Mouse (Mus musculus): ENCODE measurements around the gene Tmem101. TPM values are rescaled to one million over a fixed set of nuclear protein-coding genes. Genes with fewer than 3 reads are reported as not detected.
"Not testable (repeated sequence)": the region's sequence is repeated elsewhere in the genome, so short reads cannot be mapped to it uniquely, and the experiment has no call there.

Gene Tmem101
- polyA plus RNA-seq, 1 experiment from 2014 or later, result 16.3 TPM

GRCm38 (mm10) chr11:102184646-102185495, 28.7 kb upstream of the Tmem101 start, which contains the start of gene Lsm12:
Lsm12 (minus strand) TSS chr11:102185296.
- under 1% methylated on average over 70 of the region's 70 CpGs for WGBS (ENCODE audit: insufficient replicate concordance)
- H3K4me1 ChIP-seq, result peaks cover 50% of the 10 kb centered on the region

GRCm38 (mm10) chr11:102184253-102184645, 28.0 kb upstream of the Tmem101 start:
- Histone ChIP-seq H3K27me3 (replicated peaks) (no peaks in the 10 kb centered on the region), H3K4me1 (peaks cover 46% of the 10 kb centered on the region), H3K36me3 (peaks cover 32% of the 10 kb centered on the region), H3K9ac (peak overlapping the region; percentile 96), H3K4me2 (peak overlapping the region; percentile 88), H3K9me3 (replicated peaks) (no peaks in the 10 kb centered on the region), H3K27ac (peak overlapping the region; percentile 94), H3K4me3 (peak overlapping the region; percentile 97)
- 6% methylated on average over 7 of the region's 7 CpGs for WGBS (ENCODE audit: insufficient replicate concordance)
- no peak; the same call in 1 of the 2 replicates for ATAC-seq

More at GRCm38 (mm10) chr11:102184646-102185495, 28.7 kb upstream of the Tmem101 start, which contains the start of gene Lsm12:
- Histone ChIP-seq H3K27ac (peak within 1 kb of the TSS; percentile 94), H3K36me3 (peaks cover 26% of the 10 kb centered on the region), H3K9me3 (replicated peaks) (no peaks in the 10 kb centered on the region), H3K27me3 (replicated peaks) (no peaks in the 10 kb centered on the region), H3K4me2 (peak within 1 kb of the TSS; percentile 88), H3K4me3 (peak within 1 kb of the TSS; percentile 97), H3K9ac (peak within 1 kb of the TSS; percentile 96)
- ATAC-seq, result peak; percentile 84

- no peak overlapping the region for H3K4me2 ChIP-seq
- peaks cover 68% of the 10 kb centered on the region for H3K36me3 ChIP-seq
- H3K4me1 ChIP-seq, result peaks cover 34% of the 10 kb centered on the region
- H3K9me3 ChIP-seq (replicated peaks), result no peaks in the 10 kb centered on the region
- no peak overlapping the region for H3K4me3 ChIP-seq
- no peak overlapping the region for H3K27ac ChIP-seq
- no peak overlapping the region for H3K9ac ChIP-seq
- no peak for ATAC-seq
- H3K27me3 ChIP-seq (replicated peaks), result no peaks in the 10 kb centered on the region
These were observed 23.6 kb upstream of the Tmem101 start for GRCm38 (mm10) chr11:102179836-102180235.

- 76% methylated on average over 5 of the region's 5 CpGs for WGBS (ENCODE audit: insufficient replicate concordance)
- Histone ChIP-seq H3K36me3 (peaks cover 90% of the 10 kb centered on the region), H3K27me3 (replicated peaks) (no peaks in the 10 kb centered on the region), H3K4me3 (no peak overlapping the region), H3K4me1 (peaks cover 27% of the 10 kb centered on the region), H3K9ac (no peak overlapping the region), H3K27ac (no peak overlapping the region), H3K4me2 (no peak overlapping the region), H3K9me3 (replicated peaks) (no peaks in the 10 kb centered on the region)
- ATAC-seq, result no peak
These were observed 12.5 kb upstream of the Tmem101 start for GRCm38 (mm10) chr11:102168689-102169088.

- Histone ChIP-seq H3K27me3 (replicated peaks) (no peaks in the 10 kb centered on the region), H3K9ac (no peak overlapping the region), H3K4me1 (peaks cover 27% of the 10 kb centered on the region), H3K36me3 (peaks cover 94% of the 10 kb centered on the region), H3K27ac (no peak overlapping the region), H3K9me3 (replicated peaks) (no peaks in the 10 kb centered on the region), H3K4me3 (no peak overlapping the region), H3K4me2 (no peak overlapping the region)
- WGBS (ENCODE audit: insufficient replicate concordance), result 88% methylated on average over 5 of the region's 5 CpGs
- ATAC-seq, result no peak
These were observed 11.3 kb upstream of the Tmem101 start for GRCm38 (mm10) chr11:102167539-102167938.

- WGBS (ENCODE audit: insufficient replicate concordance), result 70% methylated on average over 6 of the region's 6 CpGs
- no peaks in the 10 kb centered on the region for H3K27me3 ChIP-seq (replicated peaks)
- H3K4me2 ChIP-seq, result no peak overlapping the region
- no peak overlapping the region for H3K4me3 ChIP-seq
- peaks cover 96% of the 10 kb centered on the region for H3K36me3 ChIP-seq
- H3K27ac ChIP-seq, result no peak overlapping the region
- no peaks in the 10 kb centered on the region for H3K9me3 ChIP-seq (replicated peaks)
- H3K9ac ChIP-seq, result no peak overlapping the region
- no peak for ATAC-seq
- peaks cover 24% of the 10 kb centered on the region for H3K4me1 ChIP-seq
These were observed 9.9 kb upstream of the Tmem101 start for GRCm38 (mm10) chr11:102165971-102166722.

- H3K9me3 ChIP-seq (replicated peaks), result no peaks in the 10 kb centered on the region
- H3K4me3 ChIP-seq, result no peak overlapping the region
- H3K27ac ChIP-seq, result no peak overlapping the region
- peaks cover 44% of the 10 kb centered on the region for H3K36me3 ChIP-seq
- H3K4me2 ChIP-seq, result no peak overlapping the region
- peaks cover 12% of the 10 kb centered on the region for H3K4me1 ChIP-seq
- WGBS (ENCODE audit: insufficient replicate concordance), result 69% methylated on average over 5 of the region's 5 CpGs
- no peaks in the 10 kb centered on the region for H3K27me3 ChIP-seq (replicated peaks)
- no peak overlapping the region for H3K9ac ChIP-seq
- no peak for ATAC-seq
These were observed 3.6 kb upstream of the Tmem101 start for GRCm38 (mm10) chr11:102159781-102160180.

- ATAC-seq; H3K4me2 ChIP-seq; H3K27ac ChIP-seq; H3K4me3 ChIP-seq; H3K9ac ChIP-seq; H3K27me3 ChIP-seq (replicated peaks); H3K9me3 ChIP-seq (replicated peaks): not testable (repeated sequence)
- 62% methylated on average over 2 of the region's 2 CpGs for WGBS (ENCODE audit: insufficient replicate concordance)
- H3K4me1 ChIP-seq, result peaks cover 14% of the 10 kb centered on the region
- peaks cover 46% of the 10 kb centered on the region for H3K36me3 ChIP-seq
These were observed 1.8 kb upstream of the Tmem101 start for GRCm38 (mm10) chr11:102158024-102158423.

GRCm38 (mm10) chr11:102156786-102157089, 534 bp upstream of the Tmem101 start:
- Histone ChIP-seq H3K9ac (peak overlapping the region; percentile 82; the same call in 1 of the 2 replicates), H3K4me2 (peak overlapping the region; percentile 87), H3K4me3 (no peak overlapping the region), H3K4me1 (peaks cover 14% of the 10 kb centered on the region), H3K27ac (no peak overlapping the region), H3K27me3 (replicated peaks) (no peaks in the 10 kb centered on the region), H3K36me3 (peaks cover 46% of the 10 kb centered on the region), H3K9me3 (replicated peaks) (no peaks in the 10 kb centered on the region)
- WGBS (ENCODE audit: insufficient replicate concordance), result 7% methylated on average over 1 of the region's 1 CpGs
- ATAC-seq, result no peak

GRCm38 (mm10) chr11:102147213-102147989, 8.8 kb downstream of the Tmem101 start:
- no peak overlapping the region for H3K27ac ChIP-seq
- H3K27me3 ChIP-seq (replicated peaks), result peaks cover 75% of the 10 kb centered on the region
- no peaks in the 10 kb centered on the region for H3K9me3 ChIP-seq (replicated peaks)
- no peak for ATAC-seq
- H3K9ac ChIP-seq, result no peak overlapping the region
- H3K4me2 ChIP-seq, result peak overlapping the region; percentile 77
- peak overlapping the region; percentile 58; the same call in 1 of the 2 replicates for H3K4me3 ChIP-seq
- WGBS (ENCODE audit: insufficient replicate concordance), result 14% methylated on average over 34 of the region's 34 CpGs
- H3K36me3 ChIP-seq, result peaks cover 11% of the 10 kb centered on the region
- H3K4me1 ChIP-seq, result peaks cover 31% of the 10 kb centered on the region

- Histone ChIP-seq H3K27me3 (replicated peaks) (peaks cover 81% of the 10 kb centered on the region), H3K27ac (0 out of 2 replicates have a peak overlapping the region, but pooled peaks have one; percentile 18), H3K9ac (peak overlapping the region; percentile 57), H3K4me2 (peak overlapping the region; percentile 77), H3K9me3 (replicated peaks) (no peaks in the 10 kb centered on the region), H3K4me3 (peak overlapping the region; percentile 58), H3K4me1 (peaks cover 31% of the 10 kb centered on the region), H3K36me3 (peaks cover 4% of the 10 kb centered on the region; the same call in 1 of the 2 replicates)
- WGBS (ENCODE audit: insufficient replicate concordance), result 9% methylated on average over 17 of the region's 17 CpGs
- ATAC-seq, result no peak
These were observed 9.7 kb downstream of the Tmem101 start for GRCm38 (mm10) chr11:102146531-102146930.
